Mouse (Mus musculus) large intestine, adult 2 months (tissue): ENCODE results near the gene Carmil1. TPM values are rescaled to one million over a fixed set of nuclear protein-coding genes. Genes with fewer than 3 reads are reported as not detected.

Source experiments
- DNase-seq: peaks from one replicate; pipeline ENCODE4 v3.0.0-alpha.2; 2012; ENCODE audit warnings: low read depth, low spot score
- WGBS: fragments of 180-500 bp; shearing (Covaris S2); methylation state at CpG from one replicate; pipeline ENCODE4 v1.1.7; 2018; 5-methylcytosine and 5-hydroxymethylcytosine counted together
- polyA plus RNA-seq: library from polyadenylated mRNA; depleted of rRNA; stranded (reverse); fragments of >200 nt; gene quantifications from 2 replicates; pipeline ENCODE4 v1.2.3, GENCODE M21; 2012; rRNA removed

Gene Carmil1
- 14.2 and 16.0 TPM in 2 replicates for polyA plus RNA-seq

DNA sequence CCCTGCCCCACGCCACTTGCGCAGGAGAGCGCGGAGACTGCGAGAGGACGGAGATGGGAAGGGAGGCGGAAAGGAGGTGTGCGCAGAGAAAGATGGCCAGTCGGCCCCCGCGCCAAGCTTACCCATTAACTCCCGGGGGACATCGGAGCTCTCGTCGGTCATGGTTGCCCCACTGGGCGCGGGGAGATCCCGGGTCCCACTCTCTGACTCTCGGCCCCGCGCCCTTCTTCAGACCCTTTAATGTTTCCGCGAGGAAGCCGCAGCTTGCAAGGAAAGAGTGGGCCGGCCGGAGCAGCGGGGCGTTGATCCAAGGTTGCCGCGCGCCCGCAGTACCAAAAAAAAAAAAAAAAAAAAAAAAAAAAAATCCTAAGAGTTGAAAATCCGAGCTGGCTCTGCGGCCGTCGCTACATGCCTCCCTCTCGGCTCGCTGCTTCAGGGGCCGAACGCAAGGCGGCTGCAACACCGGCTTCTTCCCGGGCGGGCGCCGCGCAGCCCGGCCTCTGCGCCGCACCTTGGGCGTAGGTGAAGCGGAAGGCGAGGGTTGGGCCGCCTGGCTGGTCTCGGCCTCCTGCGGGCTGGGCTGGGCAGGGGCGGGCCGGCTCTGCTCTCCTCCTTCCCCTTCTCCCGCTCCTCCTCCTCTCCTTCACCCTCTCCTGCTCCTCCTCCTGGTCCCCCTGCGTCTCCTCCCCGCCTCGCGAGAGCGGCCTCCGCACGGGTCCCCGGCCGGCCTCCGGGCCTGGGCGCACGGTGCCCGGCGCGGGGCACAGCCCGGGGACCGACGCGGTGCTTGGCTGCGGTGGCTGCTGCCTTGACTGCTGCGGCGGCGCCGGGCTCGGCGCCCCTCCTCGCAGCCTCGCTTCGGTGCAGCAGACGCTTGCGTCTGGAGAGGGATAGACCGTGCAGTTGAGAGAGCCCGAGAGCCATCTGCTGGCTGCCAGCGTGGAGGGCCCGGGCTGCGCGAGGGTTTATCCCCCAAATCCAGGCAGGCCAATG is at the start of gene Carmil1:
TSS of gene Carmil1 (minus strand) at position 357 of the 993 bp plus-strand sequence.
- DNase-seq, result no peak

DNA sequence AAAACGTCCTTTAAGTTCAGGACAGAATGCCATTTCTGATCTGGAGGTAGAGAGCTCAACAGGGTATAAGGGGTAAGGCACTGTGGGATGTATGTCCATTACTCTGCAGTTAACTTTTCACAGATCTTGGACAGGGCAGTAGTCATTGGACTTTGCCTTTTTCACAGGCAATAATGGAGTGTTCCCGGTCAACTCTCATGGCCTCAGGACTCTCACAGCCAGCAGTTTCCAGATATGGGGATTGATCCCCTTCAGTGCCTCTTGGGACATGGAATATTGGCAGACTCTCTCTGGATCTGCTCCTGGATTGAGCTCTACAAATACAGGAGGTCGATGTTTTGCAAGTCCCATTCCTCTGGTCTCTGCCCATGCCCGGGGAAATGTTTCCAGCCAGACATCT is 49.5 kb upstream of the Carmil1 start:
- DNase-seq, result no peak
- WGBS, result 66% methylated on average over 4 of the region's 4 CpGs

More for the DNA sequence above, at the start of gene Carmil1:
- WGBS, result under 1% methylated on average over 95 of the region's 96 CpGs

DNA sequence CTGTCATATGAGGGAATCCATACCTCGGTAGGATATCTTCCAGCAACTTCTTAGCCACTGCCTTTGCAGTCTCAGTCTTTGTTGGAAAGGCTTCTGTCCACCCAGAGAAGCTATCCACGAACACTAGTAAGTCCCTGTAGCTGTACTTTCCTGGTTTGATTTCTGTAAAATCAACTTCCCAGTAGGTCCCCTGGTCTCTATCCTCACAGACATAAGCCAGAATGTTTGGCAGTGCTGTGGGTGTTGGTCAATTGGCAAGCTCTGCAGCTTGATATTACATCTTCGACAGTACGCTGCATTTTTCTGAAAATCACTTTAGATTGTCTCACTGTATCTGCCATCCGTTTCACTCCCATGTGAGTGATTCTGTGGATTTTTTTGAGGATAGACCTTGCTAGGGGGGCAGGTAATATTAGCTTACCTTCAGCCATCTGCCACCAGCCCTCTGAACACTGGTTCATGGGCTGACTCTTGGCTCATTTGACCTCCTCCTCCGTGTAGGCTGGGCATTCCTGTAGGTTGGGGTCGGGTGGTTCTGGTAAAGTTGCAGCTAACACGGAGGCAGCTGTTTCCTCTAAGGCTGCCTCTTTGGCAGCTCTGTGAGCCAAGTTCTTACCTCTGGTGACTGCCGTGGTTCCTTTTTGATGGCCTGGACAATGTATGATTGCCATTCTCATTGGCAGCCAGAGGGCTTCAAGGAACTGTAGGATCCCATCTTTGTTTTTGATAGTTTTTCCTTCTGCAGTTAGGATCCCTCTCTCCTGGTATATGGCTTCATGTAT is 47.6 kb upstream of the Carmil1 start:
- 77% methylated on average over 9 of the region's 9 CpGs for WGBS
- no peak for DNase-seq

DNA sequence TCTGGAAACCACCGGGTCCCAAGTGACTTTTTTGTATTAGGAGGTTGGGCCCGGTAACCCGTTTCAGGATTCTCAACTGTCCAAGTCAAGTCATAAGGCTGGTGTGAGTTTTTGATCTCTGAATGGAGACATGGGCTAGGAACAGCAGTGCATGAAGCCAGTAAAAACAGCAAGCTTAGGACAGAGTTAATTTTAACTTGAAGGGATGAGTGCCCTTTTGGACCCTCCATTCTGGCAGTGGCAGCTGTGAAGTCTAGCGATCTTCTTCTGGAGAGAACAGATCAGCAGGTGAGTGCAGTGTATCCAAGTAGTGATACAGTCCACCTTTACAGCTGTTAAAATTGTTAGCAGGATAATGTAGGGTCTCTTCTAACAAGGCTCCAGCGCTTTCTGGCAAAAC is 46.6 kb upstream of the Carmil1 start, which contains the start of gene Cmah:
TSS of gene Cmah (plus strand) at position 204 of the 400 bp plus-strand sequence.
- no peak for DNase-seq
- WGBS, result 34% methylated on average over 5 of the region's 5 CpGs

DNA sequence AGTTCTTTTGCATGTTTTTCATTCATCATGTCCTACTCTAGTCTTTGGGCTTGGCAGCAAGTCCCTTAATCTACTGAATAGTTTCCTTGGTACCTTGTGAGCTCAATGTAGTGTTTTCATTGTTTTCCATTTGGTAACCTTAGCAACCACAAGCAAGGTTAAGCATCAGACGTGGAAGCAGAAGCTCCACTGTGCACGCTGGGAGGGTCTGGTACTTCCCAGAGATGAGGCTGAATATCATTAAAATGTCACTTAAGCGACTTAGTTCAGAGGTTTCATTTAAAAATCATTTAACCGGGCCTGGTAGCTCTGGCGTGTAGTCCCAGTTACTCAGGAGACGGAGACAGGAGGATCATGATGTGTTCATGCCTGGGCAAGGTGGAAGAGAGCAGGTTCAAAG is 40.7 kb upstream of the Carmil1 start:
- no peak for DNase-seq
- WGBS, result 74% methylated on average over 6 of the region's 6 CpGs

DNA sequence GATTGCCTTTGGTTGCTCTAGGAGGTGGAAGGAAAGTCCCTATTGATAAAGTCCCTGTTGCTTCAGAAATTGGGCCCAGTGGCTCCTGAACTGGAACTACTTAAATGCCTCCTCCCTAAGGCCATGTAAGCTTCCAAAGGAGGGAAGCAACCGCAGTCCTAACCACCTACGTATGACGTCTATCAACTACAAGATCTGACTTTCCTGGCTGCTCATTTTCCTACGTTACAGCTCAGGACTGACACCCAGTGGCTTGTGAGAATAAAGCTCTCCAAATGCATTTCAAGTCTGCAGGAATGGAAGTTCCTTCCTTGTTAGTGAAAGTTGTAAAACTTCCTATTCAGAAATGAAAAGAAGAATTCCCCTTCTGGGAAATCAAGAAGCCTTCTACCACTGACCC is 38.0 kb upstream of the Carmil1 start:
- WGBS, result 5% methylated on average over 4 of the region's 4 CpGs
- DNase-seq, result peak; percentile 40

DNA sequence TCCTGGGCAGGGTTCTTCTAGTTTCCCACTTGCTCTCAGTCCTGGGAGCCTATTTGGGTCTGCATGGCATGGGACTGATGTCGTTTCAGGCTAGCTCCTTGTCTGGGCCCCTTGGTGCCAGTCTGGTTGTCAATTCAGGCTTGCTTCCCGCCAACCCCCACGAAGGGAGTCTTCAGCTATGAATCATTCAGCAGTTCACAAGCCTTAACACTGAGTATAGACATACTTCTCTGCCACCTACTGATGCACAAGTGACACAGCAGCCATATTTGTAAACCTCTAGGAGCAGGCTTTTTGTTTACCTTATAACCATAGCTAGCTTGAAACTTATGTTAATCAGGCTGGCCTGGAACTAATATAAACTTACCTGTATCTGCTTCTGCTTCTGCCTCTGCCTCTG is 36.0 kb upstream of the Carmil1 start:
- 63% methylated on average over 3 of the region's 3 CpGs for WGBS

DNA sequence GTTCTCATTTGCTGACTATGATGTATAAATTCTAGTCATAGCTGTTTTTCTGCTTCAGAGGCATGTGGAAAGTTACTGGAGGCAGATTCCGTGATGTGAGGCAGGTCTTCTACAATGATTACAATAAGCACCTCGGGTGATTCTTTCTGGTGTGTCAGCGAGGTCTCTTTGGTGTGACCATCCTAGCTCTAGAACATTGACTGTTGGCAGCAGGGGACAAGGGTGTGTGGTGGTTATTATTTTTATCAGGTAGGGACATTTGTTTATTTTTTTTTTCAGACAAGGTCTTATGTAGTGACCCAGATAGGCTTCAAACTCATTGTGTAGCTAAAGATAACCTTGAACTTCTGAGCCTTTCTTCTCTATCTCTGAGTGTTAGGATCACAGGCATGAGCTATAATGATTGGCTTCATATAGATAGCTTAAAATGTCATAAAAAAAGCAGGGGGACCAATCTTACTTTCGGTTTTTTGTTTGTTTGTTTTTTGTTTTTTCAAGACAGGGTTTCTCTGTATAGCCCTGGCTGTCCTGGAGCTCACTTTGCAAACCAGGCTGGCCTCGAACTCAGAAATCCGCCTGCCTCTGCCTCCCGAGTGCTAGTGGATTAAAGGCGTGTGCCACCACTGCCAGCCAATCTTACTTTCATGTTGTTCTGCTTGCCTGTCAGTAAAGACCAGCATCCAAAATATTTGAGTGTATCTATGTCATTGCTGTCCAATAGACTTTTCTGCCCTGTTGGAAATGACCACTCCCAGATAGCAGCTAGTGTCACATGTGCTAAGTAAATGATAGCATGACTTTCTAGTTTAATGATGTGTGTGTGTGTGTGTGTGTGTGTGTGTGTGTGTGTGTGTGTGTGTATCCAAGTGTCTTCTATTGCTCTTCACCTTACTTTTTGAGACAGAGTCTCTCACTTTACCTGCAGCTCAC is 30.7 kb upstream of the Carmil1 start:
- WGBS, result 84% methylated on average over 8 of the region's 8 CpGs
- no peak for DNase-seq

More for the DNA sequence above, 36.0 kb upstream of the Carmil1 start:
- DNase-seq, result no peak

DNA sequence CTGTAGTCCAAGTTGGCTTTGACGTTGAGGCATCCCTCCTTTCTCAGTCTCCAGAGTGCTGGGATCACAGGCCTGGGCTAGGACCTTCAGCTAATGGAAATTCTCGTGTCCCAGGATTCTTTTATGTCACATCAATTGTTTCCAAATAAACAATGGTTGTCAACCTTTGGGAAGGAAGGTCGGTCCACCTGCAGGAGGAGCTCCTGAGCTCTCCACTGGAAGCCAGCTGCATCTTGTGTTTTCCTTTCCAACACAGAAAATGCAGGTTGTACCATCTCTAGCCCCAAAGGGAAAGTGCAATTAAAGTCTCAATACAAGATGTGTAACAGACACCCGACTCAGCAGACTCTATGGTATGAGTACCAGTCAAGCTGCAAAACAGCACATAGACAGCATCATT is 25.7 kb upstream of the Carmil1 start:
- 43% methylated on average over 4 of the region's 4 CpGs for WGBS
- DNase-seq, result no peak

DNA sequence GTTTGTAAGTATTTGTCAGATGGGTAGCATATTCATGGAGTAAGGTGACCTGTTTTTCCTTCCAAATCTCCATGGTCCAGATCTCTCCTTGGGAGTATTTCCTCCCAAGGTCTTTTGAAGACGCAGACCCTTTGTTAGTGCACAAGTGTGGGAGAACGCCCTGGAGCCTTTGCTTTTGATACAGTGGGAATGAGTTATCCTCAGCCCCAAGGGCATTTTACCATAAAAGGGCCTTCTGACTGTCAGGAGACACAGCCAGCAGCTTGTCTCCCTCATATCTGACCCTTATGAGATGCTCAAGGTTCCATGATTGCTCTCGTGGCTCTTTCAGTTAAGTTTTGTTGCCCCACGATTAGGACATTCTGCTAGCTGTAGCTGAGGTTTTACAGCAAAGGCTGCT is 24.9 kb upstream of the Carmil1 start:
- 77% methylated on average over 4 of the region's 4 CpGs for WGBS
- no peak for DNase-seq

DNA sequence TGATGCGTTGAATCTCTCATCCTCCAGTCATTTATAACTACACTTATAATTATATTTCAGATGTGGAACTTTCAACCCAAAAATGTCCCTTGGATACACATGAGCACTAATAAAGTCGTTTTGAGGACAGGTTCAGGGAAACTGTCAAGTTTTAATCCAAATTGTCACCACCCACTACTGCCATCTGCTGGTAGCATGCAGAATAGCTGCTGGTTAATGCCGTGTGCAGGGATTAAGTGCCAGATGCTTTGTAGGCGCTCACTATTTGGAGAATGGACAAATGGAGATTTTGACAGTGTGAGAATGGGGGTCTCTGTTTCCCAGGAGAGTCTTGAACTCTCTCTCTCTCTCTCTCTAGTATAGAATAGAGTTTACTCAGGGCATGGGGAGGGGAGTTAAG is 16.7 kb upstream of the Carmil1 start:
- 15% methylated on average over 4 of the region's 4 CpGs for WGBS
- no peak for DNase-seq

DNA sequence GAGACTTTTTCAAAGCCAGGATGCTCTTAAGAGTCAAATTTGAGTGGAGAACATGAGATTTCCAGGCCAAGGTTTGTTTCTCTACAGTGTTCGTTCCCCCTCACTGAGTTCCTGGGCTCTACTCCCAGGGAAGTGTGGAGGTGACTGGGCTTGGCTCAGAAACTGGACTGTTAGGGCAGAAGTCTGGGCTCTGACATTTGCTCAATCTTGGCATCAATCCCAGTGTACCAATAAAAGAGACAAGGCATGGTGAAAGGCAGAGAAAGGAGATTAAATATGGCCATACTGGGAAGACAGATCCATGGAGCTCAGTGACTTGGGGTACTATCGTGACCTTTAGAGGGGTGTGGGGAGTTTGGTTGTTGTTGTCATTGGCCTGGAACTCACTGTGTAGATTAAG is 6.8 kb upstream of the Carmil1 start:
- no peak for DNase-seq
- 31% methylated on average over 2 of the region's 2 CpGs for WGBS

DNA sequence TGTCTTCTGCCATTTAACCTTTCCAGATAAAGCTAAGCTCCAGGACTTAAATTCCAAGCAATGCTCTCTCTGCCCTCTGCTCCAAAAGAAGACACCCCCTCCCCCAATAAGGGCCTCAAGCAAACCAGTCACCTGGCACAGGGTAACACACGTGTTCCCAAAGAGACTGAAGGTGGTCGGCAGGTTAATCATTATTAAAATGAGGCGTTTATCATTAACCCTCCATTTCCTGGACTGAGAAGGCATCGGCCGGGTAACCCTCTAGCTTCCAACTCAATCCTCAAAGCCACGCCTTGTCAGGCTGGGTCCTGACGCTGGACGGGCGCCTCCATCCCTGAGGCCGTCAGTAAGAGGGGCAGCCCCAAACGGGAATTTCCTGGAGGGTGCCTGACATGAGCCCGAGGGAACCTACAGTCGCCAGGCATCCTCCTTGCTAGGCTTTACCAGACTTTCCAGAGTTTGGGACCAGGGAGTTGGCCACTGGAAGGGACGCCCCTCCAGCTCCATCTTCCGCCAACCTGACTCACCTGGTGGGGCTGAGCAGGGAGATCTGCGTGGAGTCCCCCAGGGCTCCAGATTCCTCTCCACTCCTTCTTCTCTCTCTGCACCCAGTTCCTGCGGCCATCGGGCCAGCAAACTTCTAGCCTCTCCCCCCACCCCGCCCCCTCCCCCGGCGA is 695 bp downstream of the Carmil1 start:
- no peak for DNase-seq
- WGBS, result 5% methylated on average over 20 of the region's 21 CpGs

DNA sequence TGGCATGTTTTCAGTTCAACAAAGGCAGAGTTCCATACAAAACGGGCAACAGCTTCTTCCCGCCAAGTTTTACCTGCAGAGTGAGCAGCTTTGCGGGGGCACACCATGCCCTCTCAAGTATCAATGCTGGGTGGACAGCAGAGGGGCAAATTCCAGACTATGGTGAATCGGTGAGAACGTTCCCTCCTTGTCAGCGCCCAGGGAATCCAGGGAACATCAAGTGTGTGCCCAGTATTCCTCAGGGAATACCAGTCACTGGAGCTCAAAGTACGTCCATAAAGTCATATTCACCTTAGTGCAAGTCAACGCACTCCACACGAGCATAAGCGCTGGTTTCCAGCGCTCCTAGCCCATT is 1.2 kb downstream of the Carmil1 start:
- DNase-seq, result no peak
- WGBS, result 34% methylated on average over 11 of the region's 11 CpGs

DNA sequence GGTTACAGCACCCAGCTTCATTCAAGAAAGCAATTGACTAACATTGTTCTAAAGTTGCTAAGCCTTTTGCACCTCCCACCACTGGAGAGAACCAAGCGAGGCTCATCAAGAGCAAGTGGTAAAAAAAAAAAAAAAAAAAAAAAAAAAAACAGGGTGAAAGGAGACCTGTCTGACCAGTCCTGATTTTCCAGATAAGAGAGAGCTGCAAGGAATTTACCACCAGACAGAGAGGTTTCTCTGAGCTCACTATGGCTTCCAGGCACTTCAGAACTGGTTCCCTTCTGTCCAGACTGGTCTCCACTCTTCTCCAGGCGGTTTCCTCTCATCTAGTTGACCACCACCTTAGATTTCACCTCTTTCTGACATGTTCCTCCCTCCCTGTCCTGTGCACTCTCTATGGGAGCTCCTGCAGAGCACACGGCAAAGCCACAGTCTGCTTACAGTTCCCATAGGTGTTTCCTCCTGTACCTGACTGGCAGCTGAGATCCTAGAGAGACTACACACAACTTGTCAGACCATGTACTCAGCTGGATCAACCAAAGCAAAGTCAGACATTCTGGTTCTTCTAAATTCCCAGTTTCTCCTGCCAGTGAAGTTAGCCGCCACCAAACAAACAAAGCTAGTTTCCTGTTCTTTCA is 7.7 kb downstream of the Carmil1 start:
- no peak for DNase-seq
- 28% methylated on average over 4 of the region's 4 CpGs for WGBS

DNA sequence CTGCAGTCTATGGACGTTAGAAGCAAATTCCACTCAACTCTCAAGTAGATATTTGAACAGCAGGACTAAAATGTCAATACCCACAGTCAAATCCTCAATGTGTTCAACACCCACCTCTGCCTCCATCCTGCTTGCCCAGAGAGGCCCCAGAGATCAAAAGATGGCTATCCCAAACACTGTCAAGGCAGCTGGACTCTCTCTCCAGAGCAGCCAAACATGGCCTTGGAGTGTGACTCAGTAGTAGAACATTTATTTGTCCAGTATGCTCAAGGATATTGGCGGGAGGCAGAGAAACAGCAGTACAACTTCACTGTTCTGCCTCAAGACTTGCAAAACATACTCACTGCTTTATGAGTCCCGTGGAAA is 11.5 kb downstream of the Carmil1 start:
- WGBS, result 63% methylated on average over 3 of the region's 3 CpGs

DNA sequence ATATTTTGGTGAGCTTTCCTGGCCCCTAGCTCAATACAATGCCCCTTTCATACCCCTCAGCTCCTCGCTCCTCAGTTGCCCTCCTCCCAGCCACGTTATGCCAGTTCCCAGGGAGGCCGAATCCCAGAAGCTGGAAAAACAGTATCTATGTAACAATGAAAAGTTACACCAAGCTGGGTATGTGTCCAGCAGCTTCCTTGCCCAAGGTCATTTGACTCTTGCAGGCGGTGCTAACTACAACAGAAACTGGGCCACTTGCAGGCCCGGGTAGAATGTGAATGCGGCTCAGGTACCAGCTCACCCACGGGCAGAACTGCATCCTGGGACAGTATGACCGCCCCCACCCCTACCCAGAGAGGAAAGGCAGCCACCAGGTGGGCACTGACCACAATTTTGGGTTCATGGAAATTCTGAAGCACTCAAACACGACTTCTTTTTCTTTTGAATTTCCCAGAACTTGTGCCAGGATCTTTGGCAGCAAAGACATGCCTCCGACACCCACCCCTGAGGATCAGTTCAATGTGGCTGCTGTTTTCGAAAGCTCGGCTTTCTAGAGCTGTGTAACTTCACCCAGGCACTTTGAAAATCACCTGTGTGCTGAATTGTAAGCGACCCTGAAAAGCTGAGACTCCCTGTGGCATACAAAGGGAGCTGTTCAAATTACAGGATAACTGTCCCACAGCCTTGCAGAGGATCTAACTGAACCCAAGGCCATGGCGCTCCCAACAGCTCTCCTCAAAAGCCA is 12.1 kb downstream of the Carmil1 start:
- WGBS, result 77% methylated on average over 14 of the region's 14 CpGs
- DNase-seq, result no peak

More for the DNA sequence above, 11.5 kb downstream of the Carmil1 start:
- DNase-seq, result no peak

DNA sequence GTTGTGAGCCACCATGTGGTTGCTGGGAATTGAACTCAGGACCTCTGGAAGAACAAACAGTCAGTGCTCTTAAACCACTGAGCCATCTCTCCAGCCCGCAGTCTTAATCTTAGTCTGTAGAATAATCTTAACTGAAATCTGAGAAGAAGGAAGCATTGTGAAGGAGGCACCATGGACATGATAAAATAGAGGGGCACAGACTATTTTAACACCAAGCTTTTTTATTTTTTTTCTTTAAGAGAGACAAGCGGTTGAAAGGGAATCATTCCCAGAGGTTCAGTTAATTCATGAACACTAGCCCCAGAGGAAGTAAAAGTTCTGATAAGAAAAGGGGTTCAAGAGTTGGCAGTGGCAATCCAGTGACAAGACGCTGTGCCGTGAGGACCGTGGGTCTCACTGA is 15.8 kb downstream of the Carmil1 start:
- WGBS, result 95% methylated on average over 5 of the region's 5 CpGs
- no peak for DNase-seq
